Mouse (Mus musculus): ENCODE data around the gene Gnptg.

Gene Gnptg

GRCm38 (mm10) chr17:25188150-25189031 lies 51.5 kb downstream of the Gnptg start, which contains the start of gene Unkl:
Gene Unkl, plus strand, starts transcription at chr17:25188397.
- DNase-seq (ENCODE audit: low spot score in 2 of 2), result peak; percentile 23 to 57

DNA sequence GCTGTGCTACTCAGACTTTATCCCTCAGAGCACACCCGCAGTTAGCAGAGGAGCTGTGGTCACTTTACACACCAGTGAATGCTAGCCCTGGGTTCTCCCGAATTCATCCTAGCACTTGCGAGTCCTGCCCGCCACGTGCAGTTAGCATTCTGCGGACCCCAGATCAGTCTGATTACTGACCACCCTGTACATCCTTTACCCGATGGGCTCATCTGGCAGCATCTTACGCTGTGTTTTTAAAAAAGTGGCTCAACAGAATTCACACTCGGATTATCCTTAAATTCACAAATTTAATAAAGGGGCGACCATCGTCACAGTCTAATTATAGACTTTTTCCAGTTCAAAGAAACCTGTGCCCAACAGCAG lies 52.2 kb downstream of the Gnptg start:
- DNase-seq (ENCODE audit: low spot score in 2 of 2), result no peak

GRCm38 (mm10) chr17:25184961-25185360 lies 55.0 kb downstream of the Gnptg start:
- no peak for DNase-seq (ENCODE audit: low spot score in 2 of 2)

DNA sequence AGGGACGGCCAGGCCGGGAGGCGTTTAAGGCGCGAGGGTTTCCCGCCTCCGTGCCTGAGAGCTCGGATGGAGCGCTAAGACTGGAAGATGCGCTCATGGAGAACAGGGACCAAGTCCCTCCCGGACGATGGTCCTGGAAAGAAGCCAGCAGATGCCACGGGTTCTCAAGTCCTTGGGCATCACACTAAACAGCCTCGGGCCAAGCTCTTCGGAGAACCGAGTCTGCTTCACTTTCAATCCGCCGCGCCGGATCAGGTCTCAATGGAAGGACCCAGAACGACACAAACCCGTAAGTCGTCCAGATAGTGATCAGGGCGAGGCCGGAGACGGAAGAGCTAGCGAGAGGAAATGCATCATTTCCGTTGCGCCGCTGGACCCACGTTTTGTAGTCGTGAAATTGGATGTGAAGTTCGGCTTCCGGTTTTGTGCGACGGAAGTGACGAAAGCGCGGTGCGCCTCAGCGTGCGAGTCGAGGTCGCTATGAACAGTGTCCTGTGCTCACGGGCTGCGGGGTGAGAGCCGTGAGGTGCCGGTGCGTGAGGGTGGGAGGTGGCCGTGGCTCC lies 55.7 kb downstream of the Gnptg start, which contains the start of gene BC003965:
Gene BC003965 (plus strand): TSS at position 426 of the 563 bp plus-strand sequence.
- DNase-seq (ENCODE audit: low spot score in 2 of 2), result peak; percentile 96 to 98

Data from right cerebral cortex, postnatal 36 days (tissue).